Mouse (Mus musculus): Measurements from ENCODE around the gene Dicer1. TPM values are rescaled to one million over a fixed set of nuclear protein-coding genes. Genes with fewer than 3 reads are reported as not detected.

Gene Dicer1
- total and polyA plus RNA-seq, 3 experiments: 14.6 to 25.9 TPM; not detected in 1

DNA sequence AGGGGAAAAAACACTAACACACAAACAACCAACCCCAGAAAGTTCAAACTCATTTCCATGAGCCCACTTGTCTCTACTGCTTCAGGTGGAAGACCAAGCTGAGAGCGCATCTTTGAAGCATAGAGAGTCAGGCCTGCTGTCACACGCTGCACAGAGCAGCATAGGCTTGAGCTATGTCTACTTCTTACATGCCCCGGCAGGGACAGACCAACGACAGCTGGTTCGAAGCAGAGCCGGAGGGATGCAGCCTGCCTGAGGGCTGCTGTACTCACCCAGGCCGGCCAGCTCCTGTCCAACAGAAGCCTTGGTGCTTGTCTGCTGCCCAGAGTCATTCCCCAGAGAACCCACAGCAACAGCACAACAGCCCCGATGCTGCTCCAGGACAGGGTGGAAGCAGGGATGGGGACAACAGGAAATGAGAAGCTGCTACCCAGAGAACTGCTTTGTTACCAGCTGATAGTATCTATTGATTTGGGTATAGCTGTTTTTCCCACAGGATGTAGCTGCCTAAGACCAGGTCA lies 67.3 kb downstream of the Dicer1 start:
- Histone ChIP-seq H3K9ac (ENCODE audit: control insufficient read depth, low read depth, low read length, poor library complexity, severe bottlenecking) (no peak overlapping the region), H3K4me3 (ENCODE audit: control insufficient read depth in 1 of 2, insufficient read depth in 1 of 2, low read depth in 2 of 2, low read length in 2 of 2) (no peak overlapping the region), H3K27me3 (ENCODE audit: control insufficient read depth in 1 of 2, insufficient read depth in 2 of 2, low read length in 2 of 2) (no peaks in the 10 kb centered on the region), H3K27ac (ENCODE audit: control insufficient read depth, low read depth, low read length) (no peak overlapping the region), H3K79me2 (ENCODE audit: control insufficient read depth, insufficient read depth, low read length, poor library complexity) (no peaks in the 10 kb centered on the region), H3K36me3 (ENCODE audit: control insufficient read depth in 1 of 2, insufficient read depth in 2 of 2, low read length in 2 of 2) (no peaks in the 10 kb centered on the region), H3K9me3 (replicated peaks; ENCODE audit: insufficient read depth, low read length) (no peaks in the 10 kb centered on the region), H3K4me1 (ENCODE audit: control insufficient read depth in 1 of 2, insufficient read depth in 2 of 2, low read length in 2 of 2) (no peaks in the 10 kb centered on the region)
- no peak for TF ChIP-seq HCFC1 (IDR thresholded peaks at IDR 0.05; ENCODE audit: low read depth, low read length)
- TF ChIP-seq RAD21 (IDR thresholded peaks at IDR 0.05; ENCODE audit: low read depth, low read length): no peak
- TF ChIP-seq MYC (IDR thresholded peaks at IDR 0.05; ENCODE audit: low read depth, low read length): no peak
- TF ChIP-seq TBP (IDR thresholded peaks at IDR 0.05; ENCODE audit: low read depth, low read length): no peak
- TF ChIP-seq ZKSCAN1 (IDR thresholded peaks at IDR 0.05; ENCODE audit: low read depth, low read length): no peak
- TF ChIP-seq GABPA (IDR thresholded peaks at IDR 0.05; ENCODE audit: low read depth, low read length): no peak
- TF ChIP-seq MAZ (IDR thresholded peaks at IDR 0.05; ENCODE audit: low read depth, low read length): no peak
- TF ChIP-seq MYB (IDR thresholded peaks at IDR 0.05; ENCODE audit: low read depth, low read length): no peak
- no peak for TF ChIP-seq SMC3 (IDR thresholded peaks at IDR 0.05; ENCODE audit: low read depth, low read length)
- no peak for TF ChIP-seq CTCF (IDR thresholded peaks at IDR 0.05 in 2 of 3, conservative IDR thresholded peaks at IDR 0.05 in 1 of 3; ENCODE audit: control insufficient read depth in 1 of 3, insufficient read depth in 1 of 3, low read depth in 2 of 3, low read length in 3 of 3, poor library complexity in 1 of 3, severe bottlenecking in 1 of 3)
- TF ChIP-seq TAL1 (IDR thresholded peaks at IDR 0.05; ENCODE audit: low read length): no peak
- TF ChIP-seq NRF1 (IDR thresholded peaks at IDR 0.05; ENCODE audit: insufficient read depth, low read depth, low read length, poor library complexity, severe bottlenecking): no peak
- TF ChIP-seq USF1 (IDR thresholded peaks at IDR 0.05; ENCODE audit: low read depth, low read length): no peak
- no peak for TF ChIP-seq TCF12 (IDR thresholded peaks at IDR 0.05; ENCODE audit: low read depth, low read length)
- no peak for TF ChIP-seq JUND (IDR thresholded peaks at IDR 0.05; ENCODE audit: low read depth, low read length)
- no peak for DNase-seq (ENCODE audit: low read depth, low spot score)

DNA sequence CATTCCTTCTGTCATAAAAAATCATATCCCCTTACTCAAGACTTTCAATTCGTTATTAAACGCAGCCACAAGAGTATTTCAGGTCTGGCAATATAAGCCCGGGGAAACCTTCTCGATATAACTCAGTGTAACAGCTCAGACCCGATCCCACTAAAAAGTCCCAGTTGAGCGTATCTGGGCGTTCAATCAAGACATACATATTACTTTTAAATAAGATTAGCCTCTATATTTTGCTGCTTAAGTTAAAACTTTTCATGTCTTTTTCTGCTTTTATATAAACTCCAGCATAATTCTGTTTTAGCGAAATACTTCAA lies 72.0 kb downstream of the Dicer1 start:
- Histone ChIP-seq H3K27me3 (ENCODE audit: control insufficient read depth in 1 of 2, insufficient read depth in 2 of 2, low read length in 2 of 2) (no peaks in the 10 kb centered on the region), H3K9me3 (replicated peaks; ENCODE audit: insufficient read depth, low read length) (no peaks in the 10 kb centered on the region), H3K27ac (ENCODE audit: control insufficient read depth, low read depth, low read length) (no peak overlapping the region), H3K4me1 (ENCODE audit: control insufficient read depth in 1 of 2, insufficient read depth in 2 of 2, low read length in 2 of 2) (no peaks in the 10 kb centered on the region), H3K79me2 (ENCODE audit: control insufficient read depth, insufficient read depth, low read length, poor library complexity) (no peaks in the 10 kb centered on the region), H3K9ac (ENCODE audit: control insufficient read depth, low read depth, low read length, poor library complexity, severe bottlenecking) (no peak overlapping the region), H3K4me3 (ENCODE audit: control insufficient read depth in 1 of 2, insufficient read depth in 1 of 2, low read depth in 2 of 2, low read length in 2 of 2) (no peak overlapping the region), H3K36me3 (ENCODE audit: control insufficient read depth in 1 of 2, insufficient read depth in 2 of 2, low read length in 2 of 2) (no peaks in the 10 kb centered on the region)
- no peak for TF ChIP-seq ZC3H11A (IDR thresholded peaks at IDR 0.05; ENCODE audit: low read depth, low read length)
- no peak for TF ChIP-seq TCF12 (IDR thresholded peaks at IDR 0.05; ENCODE audit: low read depth, low read length)
- TF ChIP-seq CHD2 (IDR thresholded peaks at IDR 0.05; ENCODE audit: low read length): no peak
- DNase-seq (ENCODE audit: low read depth, low spot score): no peak

Data from MEL (cell line).